ENCODE assay signal across 8 mouse cellular contexts in the genomic region with DNA sequence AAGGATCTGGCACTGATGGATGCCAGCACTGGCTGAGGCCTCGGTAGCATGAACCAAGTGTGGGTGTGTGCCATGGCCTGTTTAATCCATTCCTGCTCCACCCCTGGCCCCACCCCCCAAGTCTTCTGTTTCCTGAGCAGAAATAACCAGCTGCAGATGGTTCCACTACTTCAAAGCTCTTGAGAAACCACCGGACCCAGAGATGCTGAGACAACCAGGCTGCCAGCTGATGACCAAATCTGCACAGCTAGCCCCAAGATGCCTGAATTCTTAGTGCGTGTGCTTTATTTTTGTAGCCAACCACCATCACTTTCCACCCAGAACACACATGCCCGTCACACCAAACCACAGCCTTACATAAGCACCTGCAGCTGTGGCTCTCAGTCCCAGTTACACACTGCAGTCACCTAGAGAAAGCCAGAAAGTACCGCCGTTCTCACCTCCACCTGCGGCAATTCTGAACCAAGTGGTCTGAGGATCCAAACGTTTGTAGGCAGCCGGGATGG. TPM values are rescaled to one million over a fixed set of nuclear protein-coding genes. Genes with fewer than 3 reads are reported as not detected.
DNase-seq lines count a peak whose midpoint lies in the region; ATAC-seq and TF ChIP-seq lines count a peak whose summit lies in the region.

No protein-coding gene starts in this region.

- H3K9me3 ChIP-seq in limb, embryonic 10.5 days (replicated peaks) = no peaks in the 10 kb centered on the region

- no peaks in the 10 kb centered on the region for H3K27me3 ChIP-seq in limb, embryonic 10.5 days (ENCODE audit: low read depth, poor library complexity, severe bottlenecking)

- no peak for ATAC-seq in erythroblast, adult 5-6 weeks (replicated peaks; ENCODE audit: low FRiP score, poor library complexity, severe bottlenecking)

- TF ChIP-seq CTCF in bone marrow macrophage, adult 2 months (IDR thresholded peaks at IDR 0.05; ENCODE audit: low read depth, low read length) = no peak

- WGBS in limb, embryonic 10.5 days = 65% methylated on average over 9 of the region's 9 CpGs

- peaks cover 25% of the 10 kb centered on the region for H3K4me1 ChIP-seq in bone marrow macrophage, adult 2 months (ENCODE audit: control insufficient read depth, insufficient read depth, low read length)
- peaks cover 92% of the 10 kb centered on the region for H3K4me1 ChIP-seq in limb, embryonic 10.5 days

- H3K27ac ChIP-seq in bone marrow macrophage, adult 2 months (ENCODE audit: insufficient read depth, low read depth, low read length) = peak overlapping the region; percentile 40
- peak overlapping the region; percentile 51 for H3K27ac ChIP-seq in limb, embryonic 10.5 days

- peaks cover 23% of the 10 kb centered on the region for H3K36me3 ChIP-seq in limb, embryonic 10.5 days

- no peak for TF ChIP-seq POLR2A in bone marrow macrophage, adult 2 months (IDR thresholded peaks at IDR 0.05; ENCODE audit: borderline replicate concordance, low read depth, low read length)

- DNase-seq in layer of hippocampus, adult 11-12 months (ENCODE audit: low spot score) = peak; percentile 51
- DNase-seq in layer of hippocampus, adult 9-10 months (ENCODE audit: low spot score) = no peak
- peak; percentile 63 for DNase-seq in limb, embryonic 10.5 days (ENCODE audit: low spot score)
- DNase-seq in spleen, adult 18-20 months = peak; percentile 59 to 61
- no peak for DNase-seq in adrenal gland, postnatal 4 days (ENCODE audit: low spot score in 2 of 2)
- no peak for DNase-seq in frontal cortex, postnatal 36 days (ENCODE audit: low spot score in 2 of 2)

- peak overlapping the region; percentile 21 for H3K4me3 ChIP-seq in bone marrow macrophage, adult 2 months (ENCODE audit: insufficient read depth, low read length)
- no peak overlapping the region for H3K4me3 ChIP-seq in limb, embryonic 10.5 days

RNA-seq across cellular contexts. Expression of gene Smad3, which starts 20.3 kb away (rescaled TPM):
- 6.5 and 6.9 TPM in 2 replicates for polyA plus RNA-seq in bone marrow macrophage, adult 2 months (2012; ENCODE audit: insufficient read depth, insufficient read length, missing spikeins)
- polyA plus RNA-seq in limb, embryonic 10.5 days (2016; fragmentation: Nextera tagmentation; extraction: Ambion mirVana) = 27.1 and 27.7 TPM in 2 replicates
- 3.5 and 14.6 TPM in 2 replicates for total RNA-seq in erythroblast, adult 5-6 weeks (2015; ENCODE audit: low replicate concordance)
- total RNA-seq in erythroblast, adult 5-6 weeks (2017; ENCODE audit: low replicate concordance) = 2.7 and 2.8 TPM in 2 replicates
- 10 to 100 TPM; 39.6 to 43.5 TPM for total RNA-seq in adrenal gland, postnatal 4 days (2021)

Comparison
In these comparisons a context has a peak if more than half of its experiments do, and no peak if none do; other contexts are left out.
1. DNase-seq: peak in layer of hippocampus, adult 11-12 months (single experiment), limb, embryonic 10.5 days (single experiment) and spleen, adult 18-20 months (2 of 2); none in layer of hippocampus, adult 9-10 months (single experiment), adrenal gland, postnatal 4 days (0 of 2) and frontal cortex, postnatal 36 days (0 of 2).